Mouse (Mus musculus): ENCODE measurements around the gene Mau2. TPM values are rescaled to one million over a fixed set of nuclear protein-coding genes. Genes with fewer than 3 reads are reported as not detected.
"Not testable (repeated sequence)": the region's sequence is repeated elsewhere in the genome, so short reads cannot be mapped to it uniquely, and the experiment has no call there.

Mau2 gene
- polyA plus RNA-seq, 1 experiment from 2014 or later: 76.3 TPM

GRCm38 (mm10) chr8:69995776-69996588, 46.6 kb downstream of the Mau2 start, which contains the start of gene Gatad2a:
Gatad2a (minus strand) TSS chr8:69996384.
- Histone ChIP-seq H3K4me2 (ENCODE audit: low read length) (peak within 1 kb of the TSS; percentile 88), H3K4me3 (replicated peaks; ENCODE audit: low read depth, low read length) (peak within 1 kb of the TSS; percentile 95), H3K9me3 (ENCODE audit: control insufficient read depth, low read length) (no peaks in the 10 kb centered on the region), H3K36me3 (ENCODE audit: control insufficient read depth, insufficient read depth, low read length) (peaks cover 8% of the 10 kb centered on the region; the same call in 1 of the 2 replicates), H3K27me3 (ENCODE audit: control insufficient read depth, insufficient read depth, low read length) (no peaks in the 10 kb centered on the region), H3K9ac (replicated peaks; ENCODE audit: low read length) (peak within 1 kb of the TSS; percentile 68), H3K4me1 (ENCODE audit: control insufficient read depth, insufficient read depth, low read length) (peaks cover 10% of the 10 kb centered on the region; the same call in 1 of the 2 replicates), H3K27ac (replicated peaks; ENCODE audit: low read depth, low read length) (peak within 1 kb of the TSS; percentile 86)
- peak; percentile 100 for ATAC-seq (ENCODE audit: low FRiP score, low TSS enrichment)
- DNase-seq: peak; percentile 99
- WGBS: under 1% methylated on average over 83 of the region's 87 CpGs

- DNase-seq (peak; percentile 8), ATAC-seq (ENCODE audit: low FRiP score, low TSS enrichment) (no peak)
- peak overlapping the region; percentile 88 for H3K4me2 ChIP-seq (ENCODE audit: low read length)
- no peaks in the 10 kb centered on the region for H3K9me3 ChIP-seq (ENCODE audit: control insufficient read depth, low read length)
- H3K27me3 ChIP-seq (ENCODE audit: control insufficient read depth, insufficient read depth, low read length): no peaks in the 10 kb centered on the region
- peaks cover 10% of the 10 kb centered on the region; the same call in 1 of the 2 replicates for H3K4me1 ChIP-seq (ENCODE audit: control insufficient read depth, insufficient read depth, low read length)
- peaks cover 8% of the 10 kb centered on the region; the same call in 1 of the 2 replicates for H3K36me3 ChIP-seq (ENCODE audit: control insufficient read depth, insufficient read depth, low read length)
- H3K4me3 ChIP-seq (replicated peaks; ENCODE audit: low read depth, low read length): peak overlapping the region; percentile 95
- 0% methylated on average over 7 of the region's 7 CpGs for WGBS
- peak overlapping the region; percentile 64 for H3K9ac ChIP-seq (replicated peaks; ENCODE audit: low read length)
- H3K27ac ChIP-seq (replicated peaks; ENCODE audit: low read depth, low read length): peak overlapping the region; percentile 86
Observed at GRCm38 (mm10) chr8:69995422-69995775, 47.1 kb downstream of the Mau2 start.

- 99% methylated on average over 5 of the region's 7 CpGs for WGBS
- H3K36me3 ChIP-seq (ENCODE audit: control insufficient read depth, insufficient read depth, low read length); H3K9me3 ChIP-seq (ENCODE audit: control insufficient read depth, low read length); H3K9ac ChIP-seq (replicated peaks; ENCODE audit: low read length); DNase-seq; ATAC-seq (ENCODE audit: low FRiP score, low TSS enrichment); H3K4me3 ChIP-seq (replicated peaks; ENCODE audit: low read depth, low read length); H3K4me1 ChIP-seq (ENCODE audit: control insufficient read depth, insufficient read depth, low read length); H3K27ac ChIP-seq (replicated peaks; ENCODE audit: low read depth, low read length); H3K4me2 ChIP-seq (ENCODE audit: low read length); H3K27me3 ChIP-seq (ENCODE audit: control insufficient read depth, insufficient read depth, low read length): not testable (repeated sequence)
Observed at GRCm38 (mm10) chr8:69988936-69989335, 53.6 kb downstream of the Mau2 start.

- Histone ChIP-seq H3K4me1 (ENCODE audit: control insufficient read depth, insufficient read depth, low read length) (no peaks in the 10 kb centered on the region), H3K4me2 (ENCODE audit: low read length) (no peak overlapping the region), H3K27ac (replicated peaks; ENCODE audit: low read depth, low read length) (no peak overlapping the region), H3K9me3 (ENCODE audit: control insufficient read depth, low read length) (no peaks in the 10 kb centered on the region), H3K4me3 (replicated peaks; ENCODE audit: low read depth, low read length) (no peak overlapping the region), H3K9ac (replicated peaks; ENCODE audit: low read length) (no peak overlapping the region), H3K27me3 (ENCODE audit: control insufficient read depth, insufficient read depth, low read length) (no peaks in the 10 kb centered on the region), H3K36me3 (ENCODE audit: control insufficient read depth, insufficient read depth, low read length) (peaks cover 5% of the 10 kb centered on the region; the same call in 1 of the 2 replicates)
- ATAC-seq (ENCODE audit: low FRiP score, low TSS enrichment) (no peak), DNase-seq (no peak)
Observed at GRCm38 (mm10) chr8:69987744-69988143, 54.8 kb downstream of the Mau2 start.

GRCm38 (mm10) chr8:69984876-69985553, 57.5 kb downstream of the Mau2 start:
- WGBS: 92% methylated on average over 2 of the region's 2 CpGs
- no peaks in the 10 kb centered on the region for H3K27me3 ChIP-seq (ENCODE audit: control insufficient read depth, insufficient read depth, low read length)
- ATAC-seq (ENCODE audit: low FRiP score, low TSS enrichment): no peak

GRCm38 (mm10) chr8:69978456-69978855, 64.1 kb downstream of the Mau2 start:
- Histone ChIP-seq H3K9ac (replicated peaks; ENCODE audit: low read length) (no peak overlapping the region), H3K4me1 (ENCODE audit: control insufficient read depth, insufficient read depth, low read length) (no peaks in the 10 kb centered on the region), H3K4me2 (ENCODE audit: low read length) (no peak overlapping the region), H3K9me3 (ENCODE audit: control insufficient read depth, low read length) (no peaks in the 10 kb centered on the region), H3K27ac (replicated peaks; ENCODE audit: low read depth, low read length) (no peak overlapping the region), H3K36me3 (ENCODE audit: control insufficient read depth, insufficient read depth, low read length) (no peaks in the 10 kb centered on the region), H3K27me3 (ENCODE audit: control insufficient read depth, insufficient read depth, low read length) (no peaks in the 10 kb centered on the region), H3K4me3 (replicated peaks; ENCODE audit: low read depth, low read length) (no peak overlapping the region)
- WGBS: 96% methylated on average over 4 of the region's 4 CpGs
- DNase-seq (no peak), ATAC-seq (ENCODE audit: low FRiP score, low TSS enrichment) (no peak)

More at GRCm38 (mm10) chr8:69984876-69985553, 57.5 kb downstream of the Mau2 start:
- Histone ChIP-seq H3K4me2 (ENCODE audit: low read length) (no peak overlapping the region), H3K9me3 (ENCODE audit: control insufficient read depth, low read length) (no peaks in the 10 kb centered on the region), H3K36me3 (ENCODE audit: control insufficient read depth, insufficient read depth, low read length) (no peaks in the 10 kb centered on the region), H3K4me1 (ENCODE audit: control insufficient read depth, insufficient read depth, low read length) (no peaks in the 10 kb centered on the region), H3K27ac (replicated peaks; ENCODE audit: low read depth, low read length) (no peak overlapping the region), H3K9ac (replicated peaks; ENCODE audit: low read length) (no peak overlapping the region), H3K4me3 (replicated peaks; ENCODE audit: low read depth, low read length) (no peak overlapping the region)
- no peak for DNase-seq

GRCm38 (mm10) chr8:69974806-69975205, 67.7 kb downstream of the Mau2 start:
- no peaks in the 10 kb centered on the region for H3K9me3 ChIP-seq (ENCODE audit: control insufficient read depth, low read length)
- peak overlapping the region; percentile 52 for H3K27ac ChIP-seq (replicated peaks; ENCODE audit: low read depth, low read length)
- 36% methylated on average over 5 of the region's 5 CpGs for WGBS

GRCm38 (mm10) chr8:69974194-69974614, 68.3 kb downstream of the Mau2 start:
- peak; percentile 89 for ATAC-seq (ENCODE audit: low FRiP score, low TSS enrichment)
- H3K4me3 ChIP-seq (replicated peaks; ENCODE audit: low read depth, low read length): peak overlapping the region; percentile 74

More at GRCm38 (mm10) chr8:69974806-69975205, 67.7 kb downstream of the Mau2 start:
- H3K36me3 ChIP-seq (ENCODE audit: control insufficient read depth, insufficient read depth, low read length): no peaks in the 10 kb centered on the region
- H3K4me3 ChIP-seq (replicated peaks; ENCODE audit: low read depth, low read length): peak overlapping the region; percentile 74
- H3K9ac ChIP-seq (replicated peaks; ENCODE audit: low read length): peak overlapping the region; percentile 60
- DNase-seq: no peak
- H3K27me3 ChIP-seq (ENCODE audit: control insufficient read depth, insufficient read depth, low read length): no peaks in the 10 kb centered on the region
- H3K4me1 ChIP-seq (ENCODE audit: control insufficient read depth, insufficient read depth, low read length): peaks cover 23% of the 10 kb centered on the region
- H3K4me2 ChIP-seq (ENCODE audit: low read length): peak overlapping the region; percentile 76
- ATAC-seq (ENCODE audit: low FRiP score, low TSS enrichment): no peak

More at GRCm38 (mm10) chr8:69974194-69974614, 68.3 kb downstream of the Mau2 start:
- H3K27me3 ChIP-seq (ENCODE audit: control insufficient read depth, insufficient read depth, low read length): no peaks in the 10 kb centered on the region
- H3K9ac ChIP-seq (replicated peaks; ENCODE audit: low read length): peak overlapping the region; percentile 60
- peak; percentile 92 for DNase-seq
- no peaks in the 10 kb centered on the region for H3K36me3 ChIP-seq (ENCODE audit: control insufficient read depth, insufficient read depth, low read length)
- peaks cover 23% of the 10 kb centered on the region for H3K4me1 ChIP-seq (ENCODE audit: control insufficient read depth, insufficient read depth, low read length)
- no peaks in the 10 kb centered on the region for H3K9me3 ChIP-seq (ENCODE audit: control insufficient read depth, low read length)
- H3K4me2 ChIP-seq (ENCODE audit: low read length): peak overlapping the region; percentile 76
- H3K27ac ChIP-seq (replicated peaks; ENCODE audit: low read depth, low read length): peak overlapping the region; percentile 70
- under 1% methylated on average over 49 of the region's 50 CpGs for WGBS
